Mouse (Mus musculus): ENCODE measurements around the gene Rgs3. TPM values are rescaled to one million over a fixed set of nuclear protein-coding genes. Genes with fewer than 3 reads are reported as not detected.
A peak's percentile ranks its signal among the peaks of the same experiment; 100 is the strongest.

Rgs3 gene
- polyA plus RNA-seq, 1 experiment from 2014 or later: 6.6 TPM

DNA sequence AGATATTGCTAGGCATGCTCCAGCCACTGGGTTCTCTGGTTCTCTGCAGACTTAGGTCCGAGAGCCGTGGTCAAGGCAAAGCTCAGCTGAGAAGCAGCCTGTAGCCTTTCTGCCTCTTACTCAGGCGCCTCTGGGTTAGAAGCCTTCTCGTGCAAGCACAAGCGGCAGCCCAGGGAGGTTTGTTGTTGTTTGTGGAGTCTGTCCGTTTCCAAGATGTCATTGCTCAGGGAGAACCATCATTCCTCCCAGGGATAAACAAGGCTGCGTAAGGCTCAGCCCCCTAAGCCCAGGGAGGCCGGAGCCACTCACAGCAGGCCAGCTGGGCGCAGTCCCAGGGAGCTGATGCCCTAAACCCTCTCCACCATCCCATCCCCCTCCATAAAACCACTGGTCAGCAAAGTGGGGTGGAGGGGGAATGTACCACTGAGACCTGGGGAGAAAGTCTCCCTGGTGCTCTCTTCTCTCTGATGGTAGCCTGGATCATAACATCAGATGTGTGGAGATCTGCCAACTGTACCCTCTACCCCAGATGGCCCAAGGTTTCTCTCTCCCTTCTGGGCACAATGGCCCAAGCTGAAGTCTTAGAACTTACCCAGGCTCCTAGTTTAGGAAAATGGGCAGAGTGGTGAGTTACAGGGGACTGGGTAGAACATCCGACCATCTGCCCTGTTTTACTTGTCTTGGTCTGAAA, 117.5 kb downstream of the Rgs3 start:
- H3K4me3 ChIP-seq (ENCODE audit: low read depth, low read length): no peak overlapping the region

DNA sequence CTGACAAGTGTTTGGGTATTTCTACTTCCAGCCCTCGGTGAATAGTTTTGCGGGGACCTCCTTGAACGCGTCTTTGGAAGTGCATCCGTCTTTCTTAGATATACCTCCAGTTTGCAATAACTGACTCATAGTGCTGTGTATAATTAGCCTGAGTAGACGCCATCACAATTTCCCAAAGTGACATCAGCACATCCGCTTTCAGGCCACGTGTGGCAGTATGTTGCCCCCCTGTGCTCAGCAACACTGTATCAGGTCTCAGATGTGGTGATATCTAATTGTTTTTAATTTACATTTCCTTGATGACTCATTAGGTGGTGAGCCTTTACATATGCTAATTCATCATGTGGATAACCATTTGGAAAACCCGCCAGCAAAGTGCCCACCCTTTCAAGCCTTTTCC, 119.5 kb downstream of the Rgs3 start:
- WGBS (ENCODE audit: insufficient replicate concordance): 83% methylated on average over 9 of the region's 9 CpGs
- H3K9me3 ChIP-seq (ENCODE audit: low read length): no peaks in the 10 kb centered on the region
- H3K9ac ChIP-seq (replicated peaks): no peak overlapping the region
- TF ChIP-seq EP300 (IDR thresholded peaks at IDR 0.05; ENCODE audit: low read depth) (no peak), CTCF (IDR thresholded peaks at IDR 0.05; ENCODE audit: low read depth) (no peak)
- no peak overlapping the region for H3K4me2 ChIP-seq (ENCODE audit: low read depth, low read length)
- H3K36me3 ChIP-seq (replicated peaks; ENCODE audit: insufficient read depth, low read length): no peaks in the 10 kb centered on the region
- no peak overlapping the region for H3K27ac ChIP-seq (ENCODE audit: low read depth)
- no peak for ATAC-seq
- no peak for DNase-seq
- peaks cover 2% of the 10 kb centered on the region; the same call in 1 of the 2 replicates for H3K4me1 ChIP-seq (ENCODE audit: insufficient read depth)
- H3K27me3 ChIP-seq (ENCODE audit: insufficient read depth, low read length): no peaks in the 10 kb centered on the region
- no peak overlapping the region for H3K4me3 ChIP-seq (ENCODE audit: low read depth, low read length)

More for the DNA sequence above, 117.5 kb downstream of the Rgs3 start:
- ATAC-seq: no peak
- H3K9me3 ChIP-seq (ENCODE audit: low read length): no peaks in the 10 kb centered on the region
- H3K9ac ChIP-seq (replicated peaks): no peak overlapping the region
- no peaks in the 10 kb centered on the region for H3K27me3 ChIP-seq (ENCODE audit: insufficient read depth, low read length)
- TF ChIP-seq CTCF (IDR thresholded peaks at IDR 0.05; ENCODE audit: low read depth) (no peak), EP300 (IDR thresholded peaks at IDR 0.05; ENCODE audit: low read depth) (no peak)
- H3K36me3 ChIP-seq (replicated peaks; ENCODE audit: insufficient read depth, low read length): no peaks in the 10 kb centered on the region
- 71% methylated on average over 10 of the region's 10 CpGs for WGBS (ENCODE audit: insufficient replicate concordance)
- H3K27ac ChIP-seq (ENCODE audit: low read depth): no peak overlapping the region
- no peak for DNase-seq
- H3K4me1 ChIP-seq (ENCODE audit: insufficient read depth): peaks cover 5% of the 10 kb centered on the region; the same call in 1 of the 2 replicates
- H3K4me2 ChIP-seq (ENCODE audit: low read depth, low read length): no peak overlapping the region

DNA sequence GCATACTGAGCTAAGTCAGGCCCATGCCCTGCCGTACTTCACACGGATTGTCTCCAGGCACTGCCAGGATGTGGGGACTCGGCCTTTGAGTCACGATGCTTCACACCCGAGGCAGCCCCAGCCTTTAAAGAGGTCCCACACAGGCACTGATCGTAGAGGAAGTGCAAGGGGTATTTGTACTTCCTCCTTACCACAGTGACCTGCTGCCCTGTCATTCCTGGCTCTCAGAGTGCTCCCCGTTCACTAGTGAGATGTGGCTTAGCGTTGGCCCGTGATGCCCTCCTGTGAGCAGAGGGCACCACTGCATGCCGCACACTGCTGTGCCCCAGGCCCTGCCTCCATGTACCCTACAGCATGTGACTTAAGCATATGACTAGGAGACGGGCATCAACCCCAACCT, 121.8 kb downstream of the Rgs3 start:
- no peak overlapping the region for H3K27ac ChIP-seq (ENCODE audit: low read depth)
- H3K36me3 ChIP-seq (replicated peaks; ENCODE audit: insufficient read depth, low read length): no peaks in the 10 kb centered on the region
- no peak overlapping the region for H3K9ac ChIP-seq (replicated peaks)
- ATAC-seq (peak; percentile 56), DNase-seq (peak; percentile 33)
- H3K27me3 ChIP-seq (ENCODE audit: insufficient read depth, low read length): no peaks in the 10 kb centered on the region
- H3K9me3 ChIP-seq (ENCODE audit: low read length): no peaks in the 10 kb centered on the region
- 36% methylated on average over 11 of the region's 11 CpGs for WGBS (ENCODE audit: insufficient replicate concordance)
- H3K4me3 ChIP-seq (ENCODE audit: low read depth, low read length): no peak overlapping the region
- peaks cover 14% of the 10 kb centered on the region for H3K4me1 ChIP-seq (ENCODE audit: insufficient read depth)
- TF ChIP-seq EP300 (IDR thresholded peaks at IDR 0.05; ENCODE audit: low read depth) (no peak), CTCF (IDR thresholded peaks at IDR 0.05; ENCODE audit: low read depth) (peak; percentile 43)
- H3K4me2 ChIP-seq (ENCODE audit: low read depth, low read length): no peak overlapping the region

DNA sequence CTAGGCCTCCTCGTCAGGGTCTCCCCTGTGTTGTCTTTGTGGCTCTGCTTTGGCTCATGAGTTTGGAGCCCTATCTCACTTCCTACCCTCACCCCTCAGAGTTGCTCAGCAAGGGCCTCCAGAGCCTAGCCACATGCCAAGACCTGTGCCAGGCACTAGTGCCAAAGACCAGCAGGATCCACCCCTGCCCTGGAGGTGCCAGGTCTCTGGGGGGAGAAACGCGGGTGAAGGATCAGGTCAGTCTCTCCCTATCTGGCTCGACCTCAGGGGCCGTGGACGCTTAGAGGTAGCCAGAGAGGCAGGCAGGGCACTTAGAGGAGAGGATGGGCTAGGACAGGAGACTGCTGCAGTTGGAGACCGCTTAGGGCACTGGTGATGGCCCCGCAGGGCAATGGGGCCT, 122.7 kb downstream of the Rgs3 start:
- no peak overlapping the region for H3K4me2 ChIP-seq (ENCODE audit: low read depth, low read length)
- TF ChIP-seq EP300 (IDR thresholded peaks at IDR 0.05; ENCODE audit: low read depth): no peak
- TF ChIP-seq CTCF (IDR thresholded peaks at IDR 0.05; ENCODE audit: low read depth): no peak
- no peak overlapping the region for H3K9ac ChIP-seq (replicated peaks)
- 66% methylated on average over 8 of the region's 8 CpGs for WGBS (ENCODE audit: insufficient replicate concordance)
- H3K4me1 ChIP-seq (ENCODE audit: insufficient read depth): peaks cover 12% of the 10 kb centered on the region
- H3K36me3 ChIP-seq (replicated peaks; ENCODE audit: insufficient read depth, low read length): no peaks in the 10 kb centered on the region
- no peak overlapping the region for H3K4me3 ChIP-seq (ENCODE audit: low read depth, low read length)
- H3K9me3 ChIP-seq (ENCODE audit: low read length): no peaks in the 10 kb centered on the region
- no peaks in the 10 kb centered on the region for H3K27me3 ChIP-seq (ENCODE audit: insufficient read depth, low read length)
- H3K27ac ChIP-seq (ENCODE audit: low read depth): no peak overlapping the region
- DNase-seq (no peak), ATAC-seq (no peak)

DNA sequence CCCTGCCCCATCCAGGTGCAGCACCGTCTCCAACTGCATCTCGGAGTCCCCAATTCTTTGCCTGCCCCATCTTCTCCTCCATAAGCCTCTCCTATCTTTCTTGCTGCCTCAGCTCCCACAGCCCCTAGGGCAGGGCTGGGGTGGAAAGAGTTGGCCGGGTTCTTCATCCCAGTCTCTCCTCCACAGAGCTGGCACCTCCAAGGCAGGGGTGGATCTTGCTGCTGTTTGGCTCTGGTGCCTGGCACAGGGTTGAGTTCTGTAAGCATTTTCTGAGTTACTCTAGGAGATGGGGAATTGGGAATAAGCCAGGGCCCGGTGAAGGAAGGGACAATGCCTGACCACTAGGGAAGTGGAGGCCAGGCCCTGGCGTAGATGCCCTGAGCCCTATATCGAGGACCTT, 123.5 kb downstream of the Rgs3 start:
- Histone ChIP-seq H3K36me3 (replicated peaks; ENCODE audit: insufficient read depth, low read length) (no peaks in the 10 kb centered on the region), H3K9ac (replicated peaks) (no peak overlapping the region), H3K9me3 (ENCODE audit: low read length) (no peaks in the 10 kb centered on the region), H3K27ac (ENCODE audit: low read depth) (no peak overlapping the region), H3K4me1 (ENCODE audit: insufficient read depth) (peaks cover 12% of the 10 kb centered on the region), H3K4me2 (ENCODE audit: low read depth, low read length) (no peak overlapping the region), H3K4me3 (ENCODE audit: low read depth, low read length) (no peak overlapping the region), H3K27me3 (ENCODE audit: insufficient read depth, low read length) (no peaks in the 10 kb centered on the region)
- no peak for DNase-seq
- WGBS (ENCODE audit: insufficient replicate concordance): 75% methylated on average over 6 of the region's 6 CpGs
- TF ChIP-seq CTCF (IDR thresholded peaks at IDR 0.05; ENCODE audit: low read depth) (no peak), EP300 (IDR thresholded peaks at IDR 0.05; ENCODE audit: low read depth) (no peak)
- ATAC-seq: no peak

DNA sequence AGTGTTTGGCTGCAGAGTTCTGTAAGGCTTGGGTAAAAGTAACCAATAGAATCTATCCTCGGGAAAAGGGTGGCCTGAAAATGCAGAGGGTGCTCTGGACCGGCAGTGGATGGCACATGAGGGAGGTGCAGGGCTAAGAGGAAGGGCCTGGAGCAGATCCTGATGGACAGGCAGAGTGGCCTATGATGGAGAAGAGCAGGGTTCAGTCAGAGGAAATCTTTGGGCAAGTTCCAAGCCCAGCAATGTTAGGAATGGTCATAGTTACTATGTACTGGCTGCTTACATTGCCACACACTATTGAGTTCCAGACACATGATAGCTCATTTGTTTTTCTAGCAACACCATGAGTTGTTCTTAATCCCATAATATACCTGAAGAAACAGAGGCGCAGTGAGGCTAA, 124.7 kb downstream of the Rgs3 start:
- no peak for DNase-seq
- H3K9me3 ChIP-seq (ENCODE audit: low read length): no peaks in the 10 kb centered on the region
- ATAC-seq: peak; percentile 71

More for the DNA sequence above, 124.7 kb downstream of the Rgs3 start:
- WGBS (ENCODE audit: insufficient replicate concordance): 77% methylated on average over 3 of the region's 3 CpGs
- no peaks in the 10 kb centered on the region for H3K36me3 ChIP-seq (replicated peaks; ENCODE audit: insufficient read depth, low read length)
- peaks cover 12% of the 10 kb centered on the region for H3K4me1 ChIP-seq (ENCODE audit: insufficient read depth)
- no peak overlapping the region for H3K9ac ChIP-seq (replicated peaks)
- H3K27me3 ChIP-seq (ENCODE audit: insufficient read depth, low read length): no peaks in the 10 kb centered on the region
- TF ChIP-seq CTCF (IDR thresholded peaks at IDR 0.05; ENCODE audit: low read depth) (no peak), EP300 (IDR thresholded peaks at IDR 0.05; ENCODE audit: low read depth) (no peak)
- H3K4me2 ChIP-seq (ENCODE audit: low read depth, low read length): no peak overlapping the region
- no peak overlapping the region for H3K27ac ChIP-seq (ENCODE audit: low read depth)
- no peak overlapping the region for H3K4me3 ChIP-seq (ENCODE audit: low read depth, low read length)

Data from liver, postnatal 0 days (tissue).